Mouse (Mus musculus) urinary bladder, postnatal 36 days (tissue): ENCODE data around the gene Insm1.

Experiments
- DNase-seq, 2 experiments: peaks; one replicate each; pipeline ENCODE4 v3.0.0; 2022; ENCODE audit warnings: low spot score in 2 of 2, mixed read lengths in 1 of 2

The Insm1 gene

DNA sequence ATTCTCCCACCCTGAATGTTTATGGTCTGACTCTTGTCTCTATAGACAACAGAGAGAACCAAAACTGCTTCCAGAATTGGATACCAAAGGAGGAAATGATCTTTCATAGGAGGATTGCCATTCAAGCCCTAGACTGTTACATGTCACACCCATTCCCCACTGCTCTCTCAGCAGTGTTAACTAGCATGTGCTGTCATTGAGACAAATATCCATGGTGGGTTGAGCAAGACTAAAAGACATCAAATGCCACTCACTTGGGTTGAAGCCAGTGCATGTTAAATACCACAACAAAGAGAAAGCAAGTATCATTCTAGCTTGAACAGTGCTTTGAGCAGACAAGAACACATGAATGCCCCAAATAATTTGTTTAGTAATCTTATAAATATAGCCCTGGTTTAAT, 41.2 kb downstream of the Insm1 start:
- DNase-seq, result no peak

DNA sequence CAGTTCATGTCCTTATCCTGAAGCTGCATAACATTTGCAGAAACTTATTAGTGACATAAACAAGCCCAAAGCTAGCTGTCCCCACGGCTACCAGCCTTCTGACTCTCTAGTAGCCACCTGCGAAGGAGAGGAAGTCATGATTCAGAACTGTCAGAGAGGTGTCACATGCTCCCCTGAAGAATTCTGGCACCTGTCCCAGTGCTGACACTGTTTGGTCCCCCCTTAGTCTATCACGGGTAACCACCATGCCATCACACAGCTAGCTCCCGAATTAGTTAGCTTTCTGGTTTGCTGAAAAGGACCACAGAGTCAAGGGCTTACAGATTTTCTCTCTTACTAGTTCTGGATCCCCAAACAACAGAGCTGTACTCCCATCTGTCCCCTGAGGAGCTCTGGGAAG, 43.3 kb downstream of the Insm1 start:
- no peak for DNase-seq

DNA sequence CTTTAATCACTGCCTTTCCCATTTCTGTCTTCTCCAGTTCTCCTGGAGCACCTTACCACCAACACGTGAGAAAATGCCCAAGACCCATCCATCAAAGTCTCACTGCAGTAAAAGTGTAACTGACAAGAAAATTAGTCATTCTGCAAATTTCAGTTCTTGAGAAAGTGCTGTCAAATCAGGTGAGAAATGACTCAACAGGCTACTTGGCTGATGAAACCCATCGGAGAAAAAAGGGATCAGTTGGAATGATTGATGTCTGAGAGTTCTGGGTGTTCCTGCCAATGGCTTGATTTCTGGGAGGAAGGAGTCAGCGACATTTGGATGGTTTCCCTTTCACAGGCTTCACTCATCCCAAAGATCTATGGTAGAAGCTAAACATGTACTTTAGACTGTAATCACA, 44.8 kb downstream of the Insm1 start:
- DNase-seq, result no peak
